Mouse (Mus musculus): ENCODE results near the gene Topaz1. TPM values are rescaled to one million over a fixed set of nuclear protein-coding genes. Genes with fewer than 3 reads are reported as not detected.

The Topaz1 gene
- polyA plus RNA-seq, 1 experiment from 2014 or later = not detected

Other genes with a start within 250 kb of the Topaz1 start
- gene Tcaim, start 58.2 kb downstream of the Topaz1 start, polyA plus RNA-seq (2015; fragmentation: Nextera tagmentation; extraction: Ambion mirVana) = 7.4 and 7.7 TPM in 2 replicates
- gene Gm35549, start 96.7 kb downstream of the Topaz1 start, polyA plus RNA-seq (2015; fragmentation: Nextera tagmentation; extraction: Ambion mirVana) = 0.45 and 0.50 TPM in 2 replicates
- gene Zfp445, start 118.7 kb downstream of the Topaz1 start, polyA plus RNA-seq (2015; fragmentation: Nextera tagmentation; extraction: Ambion mirVana) = 103 and 115 TPM in 2 replicates
- 4.1 and 4.6 TPM in 2 replicates for gene Zkscan7, start 138.3 kb downstream of the Topaz1 start, polyA plus RNA-seq (2015; fragmentation: Nextera tagmentation; extraction: Ambion mirVana)
- gene Zfp105, start 175.7 kb downstream of the Topaz1 start, polyA plus RNA-seq (2015; fragmentation: Nextera tagmentation; extraction: Ambion mirVana) = 22.5 and 23.7 TPM in 2 replicates
- 31.4 and 33.5 TPM in 2 replicates for gene 1110059G10Rik, start 203.7 kb downstream of the Topaz1 start, polyA plus RNA-seq (2015; fragmentation: Nextera tagmentation; extraction: Ambion mirVana)
- gene Kif15, start 203.7 kb downstream of the Topaz1 start, polyA plus RNA-seq (2015; fragmentation: Nextera tagmentation; extraction: Ambion mirVana) = 28.2 and 29.1 TPM in 2 replicates